Mouse (Mus musculus) v-Abl transformed pro-B cells (cell line): ENCODE results near the gene Defb3.
"Not testable (repeated sequence)": the region's sequence is repeated elsewhere in the genome, so short reads cannot be mapped to it uniquely, and the experiment has no call there.

ENCODE experiments used
- in situ Hi-C, 2 experiments: fragments of 400-800 bp; cut with MboI; formaldehyde crosslinking; loops; one replicate each; pipeline ENCODE4 v1.15.1; 2025; ENCODE audit not compliant: unreplicated experiment in 2 of 2

Defb3 gene

DNA sequence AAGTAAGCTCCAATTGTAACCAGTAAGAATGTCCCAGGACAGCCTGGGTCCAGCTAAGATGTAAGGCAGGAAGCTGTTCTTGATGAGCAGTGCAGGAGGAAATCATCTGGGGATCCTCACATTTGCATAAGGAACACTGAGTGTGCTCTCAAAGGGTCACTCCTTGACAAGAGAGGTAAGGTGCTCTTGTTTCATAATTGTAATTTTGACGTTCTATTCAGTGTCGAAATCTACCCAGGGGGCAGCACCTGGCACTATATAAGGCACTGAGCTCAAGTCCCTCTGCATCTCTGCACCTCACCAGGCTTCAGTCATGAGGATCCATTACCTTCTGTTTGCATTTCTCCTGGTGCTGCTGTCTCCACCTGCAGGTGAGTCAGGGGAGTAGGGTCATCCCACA lies at the start of gene Defb3:
Gene Defb3, plus strand, starts transcription at position 301 of the 400 bp plus-strand sequence.
- in situ Hi-C loops: not testable (repeated sequence)

DNA sequence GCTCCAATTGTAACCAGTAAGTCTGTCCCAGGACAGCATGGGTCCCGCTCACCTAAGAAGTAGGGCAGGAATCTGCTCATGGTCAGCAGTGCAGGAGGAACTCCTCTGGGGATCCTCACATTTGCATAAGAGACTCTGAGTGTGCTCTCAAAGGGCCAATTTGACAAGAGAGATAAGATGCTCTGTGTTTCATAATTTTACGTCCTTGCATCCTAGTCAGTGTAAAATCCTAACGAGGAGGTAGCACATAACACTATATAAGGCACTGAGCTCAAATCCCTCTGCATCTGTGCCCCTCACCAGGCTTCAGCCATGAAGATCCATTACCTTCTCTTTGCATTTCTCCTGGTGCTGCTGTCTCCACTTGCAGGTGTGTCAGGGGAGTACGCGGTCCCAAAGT lies 45.9 kb upstream of the Defb3 start, which contains the start of gene Defb5:
Gene Defb5, plus strand, starts transcription at position 301 of the 400 bp plus-strand sequence.
- in situ Hi-C loops: no loop called here

DNA sequence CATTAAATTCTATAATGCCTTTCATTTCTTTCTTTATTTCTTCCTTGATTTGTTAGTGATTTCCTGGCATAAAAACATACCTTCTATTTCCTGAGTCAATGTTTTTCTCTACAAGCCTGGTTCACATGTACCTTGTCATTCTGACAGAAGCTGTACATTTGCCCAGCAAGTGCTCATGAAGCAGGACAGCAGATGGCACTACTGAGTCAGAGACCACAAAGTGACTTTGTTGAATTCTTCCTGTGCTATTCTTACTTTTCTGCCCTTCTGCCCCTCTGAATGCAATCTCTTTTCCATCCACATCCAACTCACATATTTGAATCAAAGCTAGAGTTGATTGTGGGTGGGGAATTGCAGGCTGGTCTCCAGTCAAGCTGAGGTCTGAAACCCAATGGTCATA lies 35.0 kb upstream of the Defb3 start:
- in situ Hi-C loops: no loop called here

DNA sequence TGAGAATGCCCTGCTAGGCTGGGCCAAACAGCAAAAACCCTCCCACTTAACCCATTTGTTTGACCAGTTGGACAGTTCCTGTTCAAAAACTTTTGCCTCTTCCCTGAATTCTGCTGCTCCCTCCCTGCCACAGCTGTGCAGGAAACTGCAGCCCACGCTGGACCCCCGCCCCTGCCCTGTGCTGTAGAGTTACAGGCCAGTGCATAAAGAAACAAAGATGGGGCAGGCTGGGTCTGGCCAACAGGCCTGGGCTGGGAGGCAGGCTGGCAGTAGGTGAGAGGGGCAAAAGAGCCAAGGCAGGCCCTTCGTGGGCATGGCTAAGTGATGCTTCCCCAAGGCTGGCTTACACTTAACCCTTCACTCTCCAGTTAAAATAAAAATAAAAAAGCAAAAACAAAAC lies 33.5 kb upstream of the Defb3 start:
- in situ Hi-C loops: no loop called here

DNA sequence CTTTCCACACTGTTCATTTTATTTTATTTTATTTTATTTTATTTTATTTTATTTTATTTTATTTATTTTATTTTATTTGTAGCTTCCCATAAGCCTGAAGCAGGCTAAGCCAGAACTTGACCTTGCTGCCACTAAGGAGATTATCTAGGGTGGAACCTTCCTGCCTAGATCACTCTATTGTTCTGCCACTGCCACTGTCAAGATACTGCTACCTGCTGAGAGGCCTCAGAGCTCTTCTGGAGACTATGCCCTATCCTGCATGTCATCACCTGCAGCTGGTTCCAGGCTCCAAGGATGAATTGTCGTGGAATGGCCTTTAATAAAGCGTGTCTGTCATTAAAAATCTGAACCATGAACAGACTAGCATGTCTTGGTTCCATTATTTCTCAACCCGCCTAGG lies 5.2 kb downstream of the Defb3 start:
- in situ Hi-C loops: not testable (repeated sequence)

DNA sequence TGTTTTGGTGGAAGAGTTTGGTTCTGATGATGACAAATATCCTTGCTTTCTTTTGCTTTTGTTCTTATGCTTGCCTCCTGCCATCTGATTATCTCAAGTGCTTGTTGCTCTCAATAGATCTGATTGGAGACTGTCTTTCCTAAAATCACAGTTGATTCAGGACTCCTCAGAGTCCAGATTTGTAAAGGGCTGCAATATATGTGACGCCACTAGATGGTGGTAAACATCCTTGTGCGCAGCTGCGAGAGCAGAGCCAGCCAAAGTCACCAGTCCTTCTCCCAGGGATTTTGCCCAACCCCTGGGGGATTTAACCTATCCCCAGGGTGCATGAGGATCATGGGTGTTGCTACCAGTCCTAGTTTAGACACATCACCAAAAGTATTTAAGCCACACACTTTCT lies 38.7 kb downstream of the Defb3 start:
- in situ Hi-C loops: loop anchor here (10.0 kb wide), 1 partner anchor 63 kb away; no protein-coding TSS in a partner anchor
